Mouse (Mus musculus) heart, adult 2 months (tissue): ENCODE measurements around the gene Vps25.

Experiments
- CTCF ChIP-seq: fragments of 200-600 bp; IDR thresholded peaks from 2 replicates; pipeline ENCODE4 v1.8.1; 2022; ENCODE audit warnings: antibody characterized with exemption, mild to moderate bottlenecking, moderate library complexity
- EP300 ChIP-seq: fragments of 200-500 bp; IDR thresholded peaks from 2 replicates; pipeline ENCODE4 v1.6.1; 2011; ENCODE audit warnings: low read depth, low read length, control low read depth; ENCODE audit not compliant: insufficient read depth
- POLR2A ChIP-seq: fragments of 200-500 bp; IDR thresholded peaks from 2 replicates; pipeline ENCODE4 v1.6.1; 2011; ENCODE audit warnings: mild to moderate bottlenecking, low read depth, low read length, control low read depth; ENCODE audit not compliant: insufficient read depth

- TF ChIP-seq POLR2A (0 out of 2 replicates have a peak, but pooled peaks have one; percentile 16), EP300 (no peak), CTCF (no peak)
These were observed 6.8 kb upstream of the Vps25 start for GRCm38 (mm10) chr11:101246702-101247012.
